Mouse (Mus musculus) left cerebral cortex, postnatal 25 days (tissue): ENCODE measurements around the gene Mettl26. TPM values are rescaled to one million over a fixed set of nuclear protein-coding genes. Genes with fewer than 3 reads are reported as not detected.
A peak's percentile ranks its signal among the peaks of the same experiment; 100 is the strongest.

Source experiments
- DNase-seq, 2 experiments: peaks; one replicate each; pipeline ENCODE4 v3.0.0; 2022; ENCODE audit warnings: low spot score in 2 of 2, mixed read lengths in 1 of 2
- intact Hi-C: fragments of 180-260 bp; cut with DNase I; formaldehyde crosslinking; loops from one replicate; pipeline ENCODE4 v1.15.1; 2025
- total RNA-seq, 2 experiments: library from RNA; stranded (reverse); gene quantifications; 2 replicates each; pipeline ENCODE4 v1.2.3; 2021

The Mettl26 gene
- total RNA-seq, 2 experiments from 2014 or later, result 34.8 to 38.1 TPM

- DNase-seq, result no peak
- intact Hi-C loops, result no loop called here
Observed at GRCm38 (mm10) chr17:25880196-25880910, 5.5 kb downstream of the Mettl26 start, which contains the start of gene Wfikkn1. TSS of gene Wfikkn1 (minus strand) at chr17:25880858.

GRCm38 (mm10) chr17:25880913-25881641, 6.2 kb downstream of the Mettl26 start:
- intact Hi-C loops, result no loop called here
- no peak for DNase-seq

GRCm38 (mm10) chr17:25881691-25882090, 6.8 kb downstream of the Mettl26 start:
- intact Hi-C loops, result no loop called here
- no peak for DNase-seq

GRCm38 (mm10) chr17:25882306-25882705, 7.4 kb downstream of the Mettl26 start:
- intact Hi-C loops, result no loop called here

GRCm38 (mm10) chr17:25883268-25883667, 8.4 kb downstream of the Mettl26 start:
- intact Hi-C loops, result no loop called here
- DNase-seq, result no peak

More at GRCm38 (mm10) chr17:25882306-25882705, 7.4 kb downstream of the Mettl26 start:
- DNase-seq, result no peak

GRCm38 (mm10) chr17:25883824-25884223, 8.9 kb downstream of the Mettl26 start:
- intact Hi-C loops, result no loop called here
- no peak for DNase-seq

- peak; percentile 29 to 64 for DNase-seq
- intact Hi-C loops, result no loop called here
Observed at GRCm38 (mm10) chr17:25885636-25886035, 10.8 kb downstream of the Mettl26 start.

- intact Hi-C loops, result no loop called here
- no peak for DNase-seq
Observed at GRCm38 (mm10) chr17:25886806-25887205, 11.9 kb downstream of the Mettl26 start.

- intact Hi-C loops, result no loop called here
- DNase-seq, result no peak
Observed at GRCm38 (mm10) chr17:25887467-25887866, 12.6 kb downstream of the Mettl26 start.

- intact Hi-C loops, result no loop called here
- DNase-seq, result peak; percentile 23 to 77
Observed at GRCm38 (mm10) chr17:25888837-25889236, 14.0 kb downstream of the Mettl26 start.

- DNase-seq, result peak; percentile 67 to 70
- intact Hi-C loops, result loop anchor here (1.0 to 10.0 kb wide), 3 partner anchors 88 to 201 kb away; partner anchors contain the start of genes Decr2 and Nme4
Observed at GRCm38 (mm10) chr17:25893975-25894617, 19.2 kb downstream of the Mettl26 start.

GRCm38 (mm10) chr17:25895415-25895814, 20.5 kb downstream of the Mettl26 start:
- no peak for DNase-seq
- intact Hi-C loops, result loop anchor here (10.0 kb wide), 1 partner anchor 199 kb away; the partner anchor contains the start of genes Decr2 and Nme4

- no peak for DNase-seq
- intact Hi-C loops, result loop anchor here (10.0 kb wide), 1 partner anchor 199 kb away; the partner anchor contains the start of genes Decr2 and Nme4
Observed at GRCm38 (mm10) chr17:25895891-25896290, 21.0 kb downstream of the Mettl26 start.

- DNase-seq, result no peak
- intact Hi-C loops, result no loop called here
Observed at GRCm38 (mm10) chr17:25900193-25900592, 25.3 kb downstream of the Mettl26 start.

GRCm38 (mm10) chr17:25903061-25903460, 28.2 kb downstream of the Mettl26 start:
- DNase-seq, result no peak
- intact Hi-C loops, result no loop called here

GRCm38 (mm10) chr17:25907640-25908039, 32.8 kb downstream of the Mettl26 start:
- intact Hi-C loops, result no loop called here
- peak in 1 of 2 experiments; percentile 55 for DNase-seq

- peak in 1 of 2 experiments; percentile 26 for DNase-seq
- intact Hi-C loops, result no loop called here
Observed at GRCm38 (mm10) chr17:25911816-25912215, 36.9 kb downstream of the Mettl26 start.

GRCm38 (mm10) chr17:25913186-25913876, 38.5 kb downstream of the Mettl26 start:
- intact Hi-C loops, result no loop called here

GRCm38 (mm10) chr17:25913877-25914275, 39.0 kb downstream of the Mettl26 start:
- no peak for DNase-seq
- intact Hi-C loops, result no loop called here

More at GRCm38 (mm10) chr17:25913186-25913876, 38.5 kb downstream of the Mettl26 start:
- peak; percentile 59 to 91 for DNase-seq
